Mouse (Mus musculus) testis, adult 2 months (tissue): ENCODE results near the gene Cyp39a1. TPM values are rescaled to one million over a fixed set of nuclear protein-coding genes. Genes with fewer than 3 reads are reported as not detected.

ENCODE experiments used
- H3K27ac ChIP-seq: fragments of 200-500 bp; 2 replicates; pipeline ENCODE4 v1.5.1; 2012; ENCODE audit warnings: low read depth, low read length; ENCODE audit not compliant: control insufficient read depth, insufficient read depth
- H3K27me3 ChIP-seq: fragments of 200-500 bp; 2 replicates; pipeline ENCODE4 v1.6.1; 2012; ENCODE audit warnings: mild to moderate bottlenecking, low read length, moderate library complexity; ENCODE audit not compliant: control insufficient read depth, insufficient read depth
- H3K36me3 ChIP-seq: fragments of 200-500 bp; 2 replicates; pipeline ENCODE4 v1.6.1; 2012; ENCODE audit warnings: mild to moderate bottlenecking, low read length; ENCODE audit not compliant: control insufficient read depth, insufficient read depth
- H3K4me1 ChIP-seq: fragments of 200-500 bp; 2 replicates; pipeline ENCODE4 v1.6.1; 2012; ENCODE audit warnings: low read length; ENCODE audit not compliant: control insufficient read depth, insufficient read depth
- H3K4me3 ChIP-seq: fragments of 200-500 bp; 2 replicates; pipeline ENCODE4 v1.5.1; 2012; ENCODE audit warnings: low read depth, mild to moderate bottlenecking, low read length, moderate library complexity, mixed read lengths; ENCODE audit not compliant: control insufficient read depth
- CTCF ChIP-seq: fragments of 200-500 bp; IDR thresholded peaks from 2 replicates; pipeline ENCODE4 v1.5.1; 2012; ENCODE audit warnings: low read depth, mild to moderate bottlenecking, inconsistent platforms, low read length, moderate library complexity; ENCODE audit not compliant: control insufficient read depth, insufficient read depth, insufficient replicate concordance
- POLR2A ChIP-seq: fragments of 200-500 bp; IDR thresholded peaks from 2 replicates; pipeline ENCODE4 v1.6.1; 2012; ENCODE audit warnings: low read depth, mild to moderate bottlenecking, inconsistent platforms, low read length, moderate library complexity; ENCODE audit not compliant: control insufficient read depth
- polyA plus RNA-seq: library from polyadenylated mRNA; depleted of rRNA; stranded (reverse); fragments of >200 nt; gene quantifications from 2 replicates; pipeline ENCODE4 v1.2.3, GENCODE M21; 2012

Gene Cyp39a1
- polyA plus RNA-seq, 1 experiment = 2.8 TPM

GRCm38 (mm10) chr17:43734252-43734651, 67.0 kb downstream of the Cyp39a1 start:
- no peaks in the 10 kb centered on the region for H3K4me1 ChIP-seq
- H3K27ac ChIP-seq = no peak overlapping the region
- H3K36me3 ChIP-seq = no peaks in the 10 kb centered on the region
- H3K27me3 ChIP-seq = no peaks in the 10 kb centered on the region
- TF ChIP-seq POLR2A (no peak), CTCF (no peak)
- H3K4me3 ChIP-seq = no peak overlapping the region

DNA sequence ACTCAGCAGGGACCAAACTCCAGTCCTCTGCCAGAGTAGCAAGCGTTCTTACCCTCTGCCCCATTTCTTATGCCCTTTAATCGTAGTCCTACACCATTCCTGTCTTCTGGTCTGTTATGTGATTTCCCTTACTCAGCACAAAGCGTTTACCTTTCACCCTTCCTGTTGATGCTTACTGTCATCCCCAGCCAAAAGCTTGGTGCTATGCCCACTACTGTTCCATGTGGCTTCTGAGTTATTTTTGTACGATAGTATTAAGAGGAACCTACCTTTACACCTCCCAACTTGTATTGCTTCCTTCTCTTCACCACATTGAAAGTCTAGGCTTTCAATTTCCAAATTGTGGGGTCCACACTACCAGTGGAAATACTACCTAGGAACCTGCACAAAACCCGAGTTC, 76.7 kb downstream of the Cyp39a1 start:
- no peak overlapping the region for H3K27ac ChIP-seq
- H3K4me3 ChIP-seq = no peak overlapping the region
- H3K27me3 ChIP-seq = no peaks in the 10 kb centered on the region
- H3K36me3 ChIP-seq = no peaks in the 10 kb centered on the region
- no peaks in the 10 kb centered on the region for H3K4me1 ChIP-seq
- TF ChIP-seq CTCF (no peak), POLR2A (no peak)

DNA sequence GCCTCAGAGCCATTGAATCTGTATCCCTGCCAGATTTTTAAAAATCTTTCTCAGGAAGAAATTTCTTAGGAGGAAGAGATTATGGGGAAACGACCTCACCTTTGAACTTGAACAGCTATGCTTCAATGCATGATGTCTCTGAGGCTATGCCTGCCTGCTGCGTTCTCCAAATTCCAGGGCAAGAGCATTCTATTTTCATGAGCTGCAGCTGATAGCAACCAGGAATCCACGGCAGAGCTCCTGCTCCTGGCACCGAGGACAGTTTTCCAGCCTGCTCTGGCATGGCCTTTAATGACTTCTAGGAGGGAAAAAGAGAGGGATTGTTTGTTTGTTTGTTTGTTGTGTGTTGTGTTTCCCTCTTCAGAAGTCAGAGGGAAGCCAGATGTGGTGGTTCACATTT, 77.2 kb downstream of the Cyp39a1 start:
- H3K4me1 ChIP-seq = no peaks in the 10 kb centered on the region
- H3K36me3 ChIP-seq = no peaks in the 10 kb centered on the region
- H3K27ac ChIP-seq = no peak overlapping the region
- no peak for TF ChIP-seq POLR2A
- TF ChIP-seq CTCF = no peak
- no peak overlapping the region for H3K4me3 ChIP-seq
- no peaks in the 10 kb centered on the region for H3K27me3 ChIP-seq

DNA sequence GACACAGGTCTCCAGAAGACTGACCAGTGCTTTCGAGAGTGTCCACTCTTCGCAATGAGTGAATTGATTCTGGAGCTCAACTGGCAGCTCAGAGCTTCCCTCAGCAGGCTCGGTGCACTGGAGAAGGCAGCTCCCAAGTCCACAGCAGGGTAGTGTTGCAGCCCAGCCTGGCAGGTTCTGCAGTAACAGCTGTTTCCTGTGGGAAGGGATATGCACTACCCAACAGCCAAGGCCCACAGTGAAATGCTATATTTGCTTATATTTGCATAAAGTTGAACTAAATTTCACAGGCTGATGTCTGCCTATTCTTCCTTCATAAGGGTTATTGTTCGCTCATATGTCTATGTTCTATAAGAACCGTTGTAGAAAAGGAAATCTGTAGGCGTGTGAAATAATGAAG, 83.9 kb downstream of the Cyp39a1 start:
- Histone ChIP-seq H3K27me3 (no peaks in the 10 kb centered on the region), H3K36me3 (no peaks in the 10 kb centered on the region), H3K4me1 (no peaks in the 10 kb centered on the region), H3K4me3 (no peak overlapping the region), H3K27ac (no peak overlapping the region)
- TF ChIP-seq POLR2A (no peak), CTCF (no peak)

DNA sequence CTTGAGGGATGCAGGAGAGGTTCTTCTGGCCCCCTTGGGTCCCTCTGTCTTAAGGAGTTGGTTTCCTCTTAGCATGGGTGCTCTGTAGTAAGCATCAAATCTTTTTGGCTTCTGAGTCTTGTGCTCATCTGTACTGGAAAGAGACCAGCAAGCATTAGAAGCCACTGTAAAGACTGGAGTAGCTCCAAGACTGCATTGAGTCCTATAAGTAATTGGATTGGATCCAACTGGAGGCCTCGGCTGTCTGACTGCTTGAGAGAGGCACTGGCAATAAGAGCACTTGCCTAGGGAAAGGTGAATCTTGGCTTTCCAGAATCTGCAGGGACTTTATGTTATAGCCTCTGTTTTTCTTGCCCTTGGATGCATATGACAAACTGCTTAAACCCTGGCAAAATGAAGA, 85.6 kb downstream of the Cyp39a1 start:
- no peak for TF ChIP-seq CTCF
- no peak for TF ChIP-seq POLR2A
- Histone ChIP-seq H3K27ac (no peak overlapping the region), H3K36me3 (no peaks in the 10 kb centered on the region), H3K27me3 (no peaks in the 10 kb centered on the region), H3K4me1 (peaks cover 3% of the 10 kb centered on the region), H3K4me3 (no peak overlapping the region)

DNA sequence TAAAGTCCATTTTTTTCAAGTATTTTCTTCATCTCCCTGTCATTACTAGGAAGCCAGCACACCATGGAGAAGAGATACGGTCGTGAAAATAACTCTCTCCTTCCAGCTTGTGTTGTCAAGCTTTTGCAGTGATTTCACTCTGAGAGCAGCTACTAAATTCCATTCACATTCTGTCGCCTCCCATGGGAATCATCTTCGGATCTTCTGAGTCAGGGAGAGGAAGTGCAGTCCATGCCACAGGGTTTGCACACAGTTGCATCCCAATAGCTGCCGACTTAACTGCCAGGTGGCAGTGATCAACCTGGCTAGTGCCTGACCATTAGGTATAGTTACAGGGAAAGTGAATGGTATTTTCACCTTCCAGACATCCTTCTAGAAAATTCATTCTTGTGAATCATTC, 87.5 kb downstream of the Cyp39a1 start:
- Histone ChIP-seq H3K4me3 (no peak overlapping the region), H3K27me3 (no peaks in the 10 kb centered on the region), H3K27ac (no peak overlapping the region), H3K4me1 (peaks cover 5% of the 10 kb centered on the region), H3K36me3 (no peaks in the 10 kb centered on the region)
- TF ChIP-seq CTCF (no peak), POLR2A (no peak)

DNA sequence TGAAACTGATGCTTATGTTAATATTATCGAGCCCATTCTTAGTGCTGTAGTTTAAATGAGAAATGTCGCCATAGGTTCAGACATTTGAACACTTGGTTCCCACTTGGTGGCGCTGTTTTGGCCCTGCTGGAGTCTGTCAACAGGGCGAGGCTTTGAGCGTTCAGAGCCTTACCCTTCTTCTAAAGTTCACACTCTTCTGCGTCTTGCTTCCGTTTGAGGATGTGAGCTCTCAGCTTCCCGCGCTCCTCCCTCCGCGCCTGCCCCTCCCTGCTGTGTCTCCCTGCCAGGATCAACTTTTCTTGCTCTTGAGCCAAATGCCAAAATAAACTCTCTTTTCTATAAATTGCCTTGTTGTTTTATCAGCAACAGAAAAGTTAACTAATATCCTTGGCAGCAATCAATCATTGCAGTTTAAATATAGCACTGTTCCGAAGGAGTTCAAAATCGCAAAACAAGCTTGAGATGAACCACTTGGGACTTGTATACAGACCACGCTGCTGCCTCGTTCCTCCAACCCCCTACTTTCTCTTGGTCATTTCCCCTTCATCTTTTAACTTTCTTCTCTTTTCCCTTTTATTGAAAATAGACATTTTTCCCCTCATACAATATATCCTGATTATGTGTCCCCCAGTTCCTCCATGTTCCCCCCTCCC, 91.5 kb downstream of the Cyp39a1 start:
- H3K27me3 ChIP-seq = no peaks in the 10 kb centered on the region
- peaks cover 5% of the 10 kb centered on the region for H3K4me1 ChIP-seq
- H3K4me3 ChIP-seq = no peak overlapping the region
- no peak overlapping the region for H3K27ac ChIP-seq
- TF ChIP-seq CTCF (no peak), POLR2A (no peak)
- H3K36me3 ChIP-seq = no peaks in the 10 kb centered on the region

GRCm38 (mm10) chr17:43784531-43784930, 117.3 kb downstream of the Cyp39a1 start:
- Histone ChIP-seq H3K4me3 (no peak overlapping the region), H3K36me3 (no peaks in the 10 kb centered on the region), H3K27ac (no peak overlapping the region), H3K4me1 (no peaks in the 10 kb centered on the region), H3K27me3 (no peaks in the 10 kb centered on the region)
- no peak for TF ChIP-seq POLR2A
- no peak for TF ChIP-seq CTCF

GRCm38 (mm10) chr17:43788222-43788621, 121.0 kb downstream of the Cyp39a1 start:
- no peak for TF ChIP-seq POLR2A
- no peak for TF ChIP-seq CTCF
- H3K27me3 ChIP-seq = no peaks in the 10 kb centered on the region
- no peaks in the 10 kb centered on the region for H3K36me3 ChIP-seq
- no peaks in the 10 kb centered on the region for H3K4me1 ChIP-seq
- H3K4me3 ChIP-seq = no peak overlapping the region
- no peak overlapping the region for H3K27ac ChIP-seq
